Mouse (Mus musculus) bone marrow macrophage, adult 2 months (primary cell): ENCODE measurements around the gene Klf1.

Experiments used
- CTCF ChIP-seq: IDR thresholded peaks from 2 replicates; pipeline ENCODE4 v1.5.1; 2012; ENCODE audit warnings: low read depth, mild to moderate bottlenecking, low read length, moderate library complexity
- POLR2A ChIP-seq: IDR thresholded peaks from 2 replicates; pipeline ENCODE4 v1.6.1; 2012; ENCODE audit warnings: mild to moderate bottlenecking, low read depth, low read length, borderline replicate concordance

DNA sequence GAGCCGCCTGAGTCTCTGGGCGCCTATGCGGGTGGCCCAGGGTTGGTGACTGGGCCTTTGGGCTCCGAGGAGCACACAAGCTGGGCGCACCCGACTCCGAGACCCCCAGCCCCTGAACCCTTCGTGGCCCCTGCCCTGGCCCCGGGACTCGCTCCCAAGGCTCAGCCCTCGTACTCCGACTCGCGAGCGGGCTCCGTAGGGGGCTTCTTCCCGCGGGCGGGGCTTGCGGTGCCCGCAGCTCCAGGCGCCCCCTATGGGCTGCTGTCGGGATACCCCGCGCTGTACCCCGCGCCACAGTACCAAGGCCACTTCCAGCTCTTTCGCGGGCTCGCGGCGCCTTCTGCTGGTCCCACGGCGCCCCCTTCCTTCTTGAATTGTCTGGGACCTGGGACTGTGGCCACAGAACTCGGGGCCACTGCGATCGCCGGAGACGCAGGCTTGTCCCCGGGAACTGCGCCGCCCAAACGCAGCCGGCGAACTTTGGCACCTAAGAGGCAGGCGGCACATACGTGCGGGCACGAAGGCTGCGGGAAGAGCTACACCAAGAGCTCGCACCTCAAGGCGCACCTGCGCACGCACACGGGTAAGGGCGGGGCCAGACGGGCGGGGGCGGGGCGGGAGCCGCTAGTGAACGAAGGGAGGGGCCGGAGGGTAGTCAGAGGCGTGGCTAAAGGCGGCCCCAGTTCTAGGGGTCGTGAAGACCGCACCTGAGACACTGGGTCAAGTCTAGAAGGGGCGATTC, 1.4 kb downstream of the Klf1 start:
- TF ChIP-seq CTCF (peak; percentile 45), POLR2A (no peak)
